Mouse (Mus musculus): ENCODE measurements around the gene Mtln.

Gene Mtln

DNA sequence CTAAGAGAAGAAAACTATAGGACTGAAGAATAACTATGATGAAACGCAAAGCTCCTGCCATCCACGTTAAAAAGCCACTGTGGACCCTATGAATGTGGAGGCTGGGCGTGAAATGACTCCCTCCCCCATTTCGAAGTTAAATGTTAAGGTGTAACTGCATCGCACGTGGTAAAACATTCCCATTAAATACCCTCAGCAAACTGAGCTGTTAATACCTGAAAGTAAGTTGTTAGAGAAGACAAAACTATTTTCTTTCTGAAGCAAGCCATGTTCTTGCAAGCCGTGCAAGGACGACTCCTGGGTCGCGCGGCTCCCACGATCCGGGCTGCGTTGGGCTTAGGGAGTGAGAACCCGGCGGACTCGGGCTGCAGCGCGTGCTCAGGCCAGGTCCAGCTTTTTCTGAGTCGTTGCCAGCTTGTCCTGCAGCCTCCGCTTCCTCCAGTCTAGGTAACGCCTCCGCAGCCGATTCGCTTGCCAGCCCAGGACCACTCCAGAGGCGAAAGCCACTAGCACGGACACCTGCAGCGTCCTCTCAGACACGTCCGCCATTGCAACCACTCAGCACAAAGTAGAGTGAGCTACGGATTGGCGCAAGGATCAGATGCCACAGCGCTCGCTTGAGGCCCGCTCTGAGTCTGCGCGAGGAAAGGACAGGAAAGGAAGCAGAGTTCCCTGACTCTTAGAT is at the start of gene Mtln:
TSS of gene Mtln (minus strand) at position 570 of the 685 bp plus-strand sequence.
- DNase-seq (ENCODE audit: low spot score in 2 of 2) = peak; percentile 73 to 74

DNA sequence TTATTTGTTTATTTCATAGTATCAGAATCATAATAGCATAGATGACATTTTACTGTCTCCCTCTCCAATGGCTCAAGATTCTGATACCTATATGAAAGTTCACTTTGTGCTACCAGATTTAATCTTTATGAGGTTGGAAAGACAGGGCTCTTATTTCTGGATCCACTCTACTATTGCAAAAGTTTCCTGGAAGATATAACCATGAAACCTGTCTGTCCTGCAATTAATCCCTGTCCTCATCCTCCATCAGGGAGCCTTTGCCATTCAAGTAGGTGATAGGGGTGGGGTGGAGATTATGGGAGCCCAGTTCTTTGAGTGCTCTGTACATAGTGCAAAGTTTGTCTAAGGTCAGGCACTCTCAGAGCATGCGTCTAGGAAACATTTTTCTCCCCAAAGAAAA is 49.1 kb upstream of the Mtln start:
- DNase-seq (ENCODE audit: low spot score in 2 of 2) = no peak

DNA sequence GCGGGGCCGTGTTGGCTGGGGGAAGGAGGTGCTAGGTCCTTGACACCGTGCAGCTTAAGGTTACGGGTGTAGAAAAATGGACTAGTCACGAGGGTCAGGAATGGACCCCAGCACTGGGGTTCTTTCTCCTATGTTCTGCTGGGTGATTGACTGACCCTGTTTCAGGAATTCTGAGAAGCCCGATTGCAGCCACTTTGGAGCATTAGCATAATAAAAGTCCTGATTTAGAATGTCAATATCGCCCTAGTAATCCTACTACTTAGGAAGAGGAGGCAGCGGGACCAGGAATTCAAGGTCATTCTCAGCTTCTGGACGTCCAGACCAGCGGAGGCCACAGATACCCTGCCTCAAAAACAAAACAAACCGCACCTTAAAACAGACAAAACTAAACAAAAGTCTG is 47.1 kb upstream of the Mtln start:
- DNase-seq (ENCODE audit: low spot score in 2 of 2) = no peak

DNA sequence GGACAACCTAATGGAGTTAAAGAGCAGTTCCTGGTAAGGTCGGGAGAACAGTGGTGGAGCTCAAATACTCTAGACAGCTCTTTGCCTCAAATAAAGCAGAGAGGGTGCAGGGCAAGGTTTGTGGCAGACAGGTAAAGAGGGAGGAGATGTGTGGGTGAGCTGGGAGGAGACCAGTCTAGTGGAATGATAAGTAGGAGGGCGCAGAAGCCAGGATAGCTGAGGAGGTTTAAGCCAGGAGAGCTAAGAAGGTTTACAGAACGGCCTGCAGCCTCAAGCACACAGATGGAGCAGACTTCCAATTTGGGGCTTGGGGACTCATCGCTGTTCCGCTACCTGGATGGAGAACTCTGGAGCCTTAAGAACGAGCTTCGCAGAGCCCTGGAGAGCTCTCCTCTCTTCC is 46.3 kb upstream of the Mtln start, which contains the start of gene Acoxl:
TSS of gene Acoxl (plus strand) at position 301 of the 400 bp plus-strand sequence.
- DNase-seq (ENCODE audit: low spot score in 2 of 2) = no peak

DNA sequence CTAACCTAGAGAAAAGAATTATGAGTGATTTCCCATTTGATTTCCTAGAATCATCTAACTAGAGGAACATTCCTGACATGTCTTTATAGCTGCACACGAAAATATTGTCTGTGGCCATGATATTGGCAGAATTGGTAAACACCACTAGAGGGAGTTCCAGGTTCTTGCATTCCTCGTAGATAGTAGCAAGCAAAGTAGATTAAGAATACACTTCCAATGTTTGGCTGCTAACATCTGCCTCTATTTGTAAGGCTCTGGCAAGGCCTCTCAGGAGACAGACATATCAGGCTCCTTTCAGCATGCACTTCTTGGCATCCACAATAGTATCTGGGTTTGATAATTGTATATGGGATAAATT is 40.5 kb upstream of the Mtln start:
- DNase-seq (ENCODE audit: low spot score in 2 of 2) = peak in 1 of 2 experiments; percentile 47

DNA sequence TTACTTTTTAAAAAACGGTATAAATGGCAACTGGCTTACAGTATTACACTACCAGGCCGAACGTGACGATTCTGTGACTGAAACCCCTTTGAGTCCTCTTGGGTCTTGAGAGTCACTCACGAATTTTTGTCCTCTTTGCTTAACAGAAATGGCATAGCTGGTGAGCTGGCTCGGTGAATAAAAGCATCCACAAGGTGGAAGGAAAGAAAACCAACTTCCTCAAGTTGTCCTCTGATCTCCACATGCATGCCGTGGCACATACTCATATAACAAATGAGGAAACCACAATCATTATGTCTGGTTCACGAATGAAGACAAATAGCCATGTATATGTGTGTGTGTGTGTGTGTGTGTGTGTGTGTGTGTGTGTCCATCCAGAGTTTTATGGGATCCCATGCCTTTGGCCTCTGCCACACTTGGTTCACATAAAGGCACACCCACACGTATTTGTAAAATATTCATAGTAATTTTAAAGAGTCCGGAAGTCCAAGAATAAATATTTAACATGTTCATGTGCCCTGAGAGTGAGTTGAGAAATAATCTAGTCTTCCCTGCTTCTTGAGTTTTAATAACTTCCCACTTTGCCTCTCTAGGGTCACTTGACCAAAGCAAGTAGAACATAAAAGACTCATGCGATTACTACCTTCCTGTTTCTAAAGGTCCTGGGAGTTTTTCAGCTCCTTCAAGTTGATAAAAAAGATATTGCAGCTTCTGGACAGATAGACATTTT is 40.0 kb upstream of the Mtln start:
- no peak for DNase-seq (ENCODE audit: low spot score in 2 of 2)

DNA sequence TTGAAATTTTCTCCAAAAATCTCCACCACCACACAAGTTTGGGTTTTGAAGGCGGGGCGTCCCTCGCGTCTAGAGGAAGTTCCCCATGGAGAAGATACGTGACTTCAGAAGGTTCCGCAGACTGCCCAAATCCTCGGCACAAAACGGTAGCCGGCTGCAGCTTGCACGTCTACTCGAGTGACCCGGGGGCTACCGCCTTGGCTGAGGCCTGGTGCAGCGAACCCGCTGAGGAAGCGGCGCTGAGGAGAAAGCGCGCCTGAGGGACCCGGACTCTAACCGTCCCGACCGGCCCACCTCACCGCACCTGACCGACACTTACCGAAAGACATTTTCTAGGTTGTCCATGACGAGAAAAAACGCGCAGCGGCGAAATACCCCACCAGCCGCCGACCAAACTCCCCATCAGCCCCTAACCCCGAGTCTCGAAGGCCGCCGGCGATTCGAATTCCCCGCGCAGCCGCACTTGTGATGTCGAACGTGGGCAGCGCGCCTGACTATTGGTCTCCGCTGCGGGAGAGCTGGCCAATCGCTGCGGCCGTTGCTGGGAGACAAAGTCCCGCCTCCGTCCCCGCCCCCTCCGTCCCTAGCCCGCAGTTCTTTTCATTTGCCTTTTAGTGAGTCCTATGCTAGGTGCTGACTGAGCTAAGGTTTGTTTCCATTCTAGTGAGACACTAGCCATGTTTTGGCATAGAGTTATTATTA is 39.3 kb upstream of the Mtln start, which contains the start of gene Bub1:
TSS of gene Bub1 (minus strand) at position 465 of the 702 bp plus-strand sequence.
- peak; percentile 89 to 96 for DNase-seq (ENCODE audit: low spot score in 2 of 2)

DNA sequence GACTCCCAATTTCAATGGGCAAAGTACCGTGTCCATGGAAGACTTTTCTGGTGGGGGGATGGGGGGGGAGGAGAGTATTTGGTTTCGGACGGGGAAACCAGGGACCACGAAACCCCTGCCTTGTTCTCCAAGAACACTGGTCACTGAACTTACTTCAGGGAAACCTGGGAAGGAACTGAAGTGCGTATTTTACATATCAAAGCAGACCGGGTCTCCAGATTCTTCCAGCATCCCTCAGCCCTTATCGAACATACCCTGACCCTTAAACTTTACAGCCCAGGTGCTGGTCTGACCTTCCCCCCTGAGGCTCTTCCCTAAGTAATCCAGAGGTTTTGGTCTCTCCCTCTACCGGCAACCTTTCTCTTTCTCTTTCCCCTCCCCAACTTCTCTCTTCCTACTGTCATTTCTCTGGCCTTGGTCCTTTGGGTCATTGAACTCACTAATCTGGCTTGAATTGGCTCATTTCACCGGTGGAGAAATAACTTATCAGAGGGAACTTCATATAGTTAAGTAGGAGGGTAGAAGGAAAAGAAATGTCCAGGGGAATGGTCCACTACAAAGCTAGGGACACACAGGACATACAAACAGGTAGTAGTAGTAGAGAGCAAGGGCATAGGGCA is 2.5 kb downstream of the Mtln start:
- no peak for DNase-seq (ENCODE audit: low spot score in 2 of 2)

DNA sequence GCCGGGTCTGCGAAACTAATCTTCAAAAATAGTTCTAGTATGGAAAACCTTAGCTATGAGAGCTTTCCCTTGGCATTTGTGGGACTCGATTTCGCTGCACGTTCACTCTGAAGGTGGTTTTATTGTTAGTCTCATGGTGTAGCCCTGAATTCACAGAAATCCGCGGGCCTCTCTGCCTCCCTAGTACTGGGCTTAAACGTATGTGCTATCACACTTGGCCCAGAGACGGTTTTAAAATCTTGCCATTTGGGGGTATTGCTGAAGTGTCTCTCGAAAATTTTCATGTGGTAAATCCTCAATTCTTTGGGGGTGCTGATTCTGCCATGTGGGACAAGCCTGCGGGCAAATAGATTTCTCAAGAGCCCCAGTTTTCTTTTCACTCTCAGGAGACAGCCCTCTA is 3.1 kb downstream of the Mtln start:
- peak in 1 of 2 experiments; percentile 6 for DNase-seq (ENCODE audit: low spot score in 2 of 2)

DNA sequence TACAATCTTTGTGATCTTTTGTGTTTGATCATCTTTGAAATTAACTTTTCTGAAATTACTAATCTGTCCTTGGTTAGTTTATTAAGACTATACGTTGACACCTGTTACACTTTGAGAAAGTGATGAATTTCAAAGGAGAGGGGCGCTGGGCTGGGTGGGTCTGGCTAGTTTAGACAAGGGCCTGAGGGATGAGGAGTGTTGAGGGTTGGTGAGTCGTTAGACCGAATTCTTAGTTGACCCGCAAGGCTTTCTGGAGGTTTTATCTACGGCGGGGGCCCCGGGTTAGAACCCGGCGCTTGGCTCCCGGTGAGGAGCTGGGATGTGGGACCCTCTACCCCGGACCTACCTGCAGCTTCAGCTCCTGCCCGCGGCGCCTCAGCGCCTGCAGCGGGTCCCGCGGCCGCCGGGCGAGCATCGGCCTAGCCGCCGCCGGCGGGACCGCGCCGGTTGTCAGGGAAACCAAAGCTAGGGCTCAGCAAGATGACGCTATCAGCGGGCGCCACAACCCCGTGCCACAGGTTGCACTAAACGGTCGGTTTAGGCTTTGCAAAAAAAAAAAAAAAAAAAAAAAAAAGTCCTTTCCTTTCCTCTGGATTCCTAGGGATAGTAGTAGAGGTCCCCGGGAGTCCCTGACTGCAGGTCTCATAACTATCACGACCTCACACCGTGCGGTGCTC is 3.7 kb downstream of the Mtln start, which contains the start of gene Nphp1:
TSS of gene Nphp1 (minus strand) at position 458 of the 677 bp plus-strand sequence.
- peak; percentile 68 to 80 for DNase-seq (ENCODE audit: low spot score in 2 of 2)

DNA sequence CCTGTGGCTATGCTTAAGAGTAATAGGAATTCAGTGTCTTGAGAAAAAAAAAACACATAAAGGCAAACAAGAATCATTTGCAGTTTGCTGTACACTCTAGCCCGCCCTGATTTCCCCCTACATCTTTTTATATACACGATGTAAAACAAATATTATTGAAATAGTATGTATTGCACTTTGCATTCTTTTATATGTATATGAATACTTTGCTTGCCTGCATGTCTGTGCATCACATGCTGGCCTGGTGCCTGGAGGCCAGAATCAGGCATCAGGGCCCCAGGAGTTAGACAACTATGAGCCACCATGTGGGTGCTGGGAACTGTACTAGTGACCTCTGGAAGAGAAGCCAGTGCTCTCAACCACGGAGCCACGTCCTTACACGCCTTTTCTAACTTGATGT is 5.1 kb downstream of the Mtln start:
- DNase-seq (ENCODE audit: low spot score in 2 of 2) = no peak

DNA sequence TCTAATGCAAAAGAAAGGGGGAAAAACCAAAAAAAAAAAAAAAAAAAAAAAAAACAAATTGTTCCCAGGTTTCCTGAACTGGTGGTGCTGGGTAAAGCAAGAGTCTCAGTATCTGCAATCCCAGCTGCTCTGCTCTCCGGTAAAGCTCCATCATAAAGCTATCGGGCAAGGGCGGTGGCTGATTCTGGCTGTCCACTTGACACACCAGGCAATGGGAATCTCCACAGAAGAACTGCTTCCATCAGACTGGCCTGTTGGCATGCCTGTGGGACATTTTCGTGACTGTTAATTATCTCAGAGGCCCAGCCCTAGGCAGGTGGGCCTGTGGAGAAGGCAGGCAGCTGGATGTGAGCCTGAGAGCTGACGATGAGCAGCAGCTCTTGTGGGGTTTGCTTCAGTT is 13.8 kb downstream of the Mtln start:
- no peak for DNase-seq (ENCODE audit: low spot score in 2 of 2)

DNA sequence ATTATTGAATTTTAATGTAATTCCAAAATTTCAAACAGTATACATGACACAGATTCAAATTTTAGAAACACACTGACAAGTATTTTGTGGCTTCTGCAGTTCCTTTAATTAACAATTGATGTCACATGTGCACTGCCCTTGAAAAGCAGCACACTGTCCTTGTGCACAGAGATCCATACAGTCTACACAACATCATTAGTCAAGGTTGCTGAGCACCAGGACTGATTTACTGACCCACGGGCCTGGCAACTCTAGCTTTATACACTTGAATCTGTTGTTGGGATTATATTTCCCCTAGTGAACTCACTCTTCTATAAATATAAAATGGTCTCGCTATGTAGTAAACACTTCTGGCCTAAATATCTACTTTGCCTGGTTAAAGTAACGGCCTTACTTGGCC is 17.3 kb downstream of the Mtln start:
- no peak for DNase-seq (ENCODE audit: low spot score in 2 of 2)

DNA sequence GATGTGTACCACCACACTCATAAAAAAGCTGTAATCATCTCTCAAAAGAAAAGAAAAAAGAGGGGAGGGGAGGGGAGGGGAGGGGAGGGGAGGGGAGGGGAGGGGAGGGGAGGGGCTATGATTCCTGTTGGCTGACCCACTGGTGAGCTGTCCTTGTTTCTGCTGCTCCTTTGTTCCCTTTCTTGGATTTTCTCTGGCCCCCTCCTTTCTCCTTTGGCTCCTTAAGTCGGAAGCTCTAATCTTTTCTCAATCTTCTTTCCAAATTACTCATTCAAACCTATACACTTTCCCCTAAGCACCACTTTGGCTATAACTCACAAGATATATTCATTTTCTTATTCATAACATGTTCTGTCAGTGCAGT is 17.7 kb downstream of the Mtln start:
- DNase-seq (ENCODE audit: low spot score in 2 of 2) = no peak

DNA sequence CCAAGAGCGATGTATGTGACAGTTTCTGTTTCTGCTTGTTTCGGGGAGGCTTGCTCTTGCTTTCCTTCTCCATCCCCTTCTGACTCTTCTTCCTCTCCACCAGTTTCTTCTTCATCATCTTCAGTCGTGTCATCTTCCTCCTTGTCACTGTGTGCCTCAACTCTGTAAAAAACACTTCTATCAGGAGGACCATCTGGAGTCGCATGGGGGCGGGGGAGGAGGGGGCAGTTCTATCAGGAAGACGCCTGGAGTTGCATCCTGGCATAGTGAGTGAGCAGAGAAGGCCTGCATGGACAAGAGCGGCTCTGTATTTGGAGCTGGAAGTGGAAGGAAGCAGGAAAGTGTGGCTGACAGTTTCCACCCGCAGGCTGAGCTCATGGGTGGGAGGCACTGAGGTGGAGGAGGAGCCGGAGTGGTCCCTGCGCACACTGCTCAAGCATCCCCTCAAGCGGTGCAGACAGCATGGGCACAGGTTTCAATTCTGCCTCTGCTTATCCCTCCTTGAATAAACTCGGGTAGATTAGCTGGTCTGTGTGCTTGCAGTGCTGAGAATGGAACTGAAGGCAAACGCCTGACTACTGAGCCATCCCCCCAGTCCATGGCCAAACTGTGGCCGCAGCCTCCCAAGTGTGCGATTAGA is 18.2 kb downstream of the Mtln start:
- no peak for DNase-seq (ENCODE audit: low spot score in 2 of 2)

DNA sequence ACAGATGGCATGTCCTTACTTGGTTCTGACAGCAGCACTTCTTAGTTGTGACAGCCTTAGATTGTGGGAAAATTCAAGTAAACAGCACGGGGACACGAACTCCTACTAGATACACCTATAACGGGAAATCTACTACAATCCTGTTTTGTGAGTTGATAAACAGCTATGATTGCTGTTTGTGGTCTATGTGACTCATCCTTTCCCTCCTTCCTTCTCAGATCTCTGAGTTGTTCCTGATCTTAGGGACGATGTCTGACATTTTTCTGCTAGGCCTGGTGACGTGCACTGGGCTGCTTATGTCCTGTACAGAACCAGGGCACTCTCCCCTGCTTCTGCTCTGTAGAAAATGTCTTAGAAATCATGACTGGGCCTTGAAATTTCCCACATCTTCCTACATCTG is 30.7 kb downstream of the Mtln start:
- DNase-seq (ENCODE audit: low spot score in 2 of 2) = no peak

DNA sequence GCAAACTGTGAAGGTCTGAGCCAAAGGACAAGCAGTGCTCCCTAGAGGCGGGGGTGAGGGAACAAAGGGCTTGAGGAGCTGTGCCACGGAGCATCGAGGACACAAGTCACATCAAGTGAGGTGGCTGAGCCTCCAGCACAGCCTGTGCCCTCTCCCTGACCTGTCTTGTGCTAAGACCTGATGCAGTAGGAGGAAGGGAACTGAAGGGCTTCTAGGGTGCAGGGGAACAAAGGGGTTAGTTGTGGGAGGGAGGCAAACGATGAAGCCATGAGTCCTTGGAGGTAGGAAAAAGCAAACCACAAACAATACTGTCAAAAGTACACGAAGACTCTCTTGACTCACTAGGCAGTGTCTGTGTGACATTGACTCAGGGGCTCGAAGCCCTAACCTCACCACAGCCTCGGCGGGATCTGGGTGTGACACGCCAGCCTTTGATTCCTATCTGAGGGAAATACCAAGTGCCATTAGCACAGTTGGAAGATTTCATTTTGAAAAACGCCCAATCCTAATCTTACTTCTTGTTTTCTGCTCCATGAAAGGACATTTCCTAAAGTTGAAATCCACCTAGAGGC is 31.8 kb downstream of the Mtln start:
- no peak for DNase-seq (ENCODE audit: low spot score in 2 of 2)

DNA sequence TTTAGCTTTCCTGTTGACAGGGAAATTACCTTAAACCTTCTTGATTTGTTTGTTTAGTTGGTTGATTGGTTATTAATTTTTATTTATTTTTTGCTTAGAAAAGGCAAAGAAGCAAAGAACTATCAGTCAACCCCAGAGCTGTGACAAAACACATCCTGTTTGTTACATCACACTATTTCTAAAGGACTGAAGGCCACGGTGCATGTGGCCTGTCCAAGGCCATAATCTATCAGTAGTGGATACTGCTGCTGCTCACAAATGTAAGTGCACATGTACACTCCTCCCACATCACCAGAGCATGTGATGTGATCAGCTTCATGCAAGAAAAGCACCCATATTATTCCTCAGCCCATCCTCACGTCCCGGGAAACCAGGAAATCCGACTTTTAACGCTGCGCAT is 32.3 kb downstream of the Mtln start:
- DNase-seq (ENCODE audit: low spot score in 2 of 2) = no peak

DNA sequence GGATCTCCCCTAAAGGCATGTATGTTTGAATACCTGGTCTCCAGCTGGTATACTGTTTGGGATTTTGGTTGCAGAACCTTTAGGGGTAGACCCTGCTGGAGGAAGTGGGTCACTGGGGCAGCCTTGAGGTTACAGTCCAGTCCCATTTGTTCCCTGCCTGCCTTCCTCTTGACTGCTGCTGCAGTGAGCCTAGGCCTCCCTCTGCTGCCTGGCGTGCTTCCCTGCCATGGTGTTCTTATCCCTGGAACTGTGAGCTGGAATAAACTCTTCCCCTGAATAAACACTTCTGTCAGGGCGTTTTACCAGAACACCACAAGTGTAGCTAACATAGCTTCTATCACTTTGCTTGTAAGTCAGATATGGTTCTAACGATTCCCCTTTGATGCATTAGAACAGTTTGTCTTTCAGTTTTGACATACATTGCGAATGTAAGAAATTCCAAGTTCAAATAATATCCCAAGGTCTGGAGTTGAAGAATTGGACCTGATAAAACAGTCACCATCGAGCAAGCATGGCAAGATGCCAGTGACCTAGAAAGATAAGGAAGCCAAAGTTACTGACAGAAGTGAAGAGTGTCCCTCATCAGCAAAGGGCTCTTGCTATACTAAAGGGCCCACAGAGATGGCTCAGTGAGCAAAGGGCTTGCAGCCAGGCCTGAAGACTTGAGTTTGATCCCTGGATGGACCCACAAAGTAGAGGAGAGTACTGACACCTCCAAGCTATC is 33.0 kb downstream of the Mtln start:
- no peak for DNase-seq (ENCODE audit: low spot score in 2 of 2)

DNA sequence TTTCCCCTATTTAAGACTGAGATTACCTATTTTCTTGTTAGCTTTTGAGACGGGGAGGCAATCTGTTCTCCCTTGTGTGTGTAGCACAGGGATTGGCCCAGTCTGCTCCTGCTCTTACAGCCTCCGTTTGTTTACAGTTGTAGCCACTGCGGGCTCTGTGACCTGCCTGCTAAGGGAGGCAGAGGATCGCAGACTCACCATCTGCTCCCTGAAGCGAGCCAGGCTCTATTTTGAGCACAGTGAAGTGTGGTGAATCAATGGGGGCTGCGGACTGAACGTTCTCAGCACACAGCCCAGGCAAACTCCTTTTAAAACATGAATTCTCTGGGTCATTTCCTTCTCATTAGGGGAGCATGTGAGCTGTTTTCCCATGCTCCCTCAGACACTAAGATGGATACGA is 35.1 kb downstream of the Mtln start:
- DNase-seq (ENCODE audit: low spot score in 2 of 2) = no peak

Data from thymus, postnatal 10 days (tissue).